Mouse (Mus musculus) neural tube, embryonic 14.5 days (tissue): ENCODE measurements around the gene Dhx35. TPM values are rescaled to one million over a fixed set of nuclear protein-coding genes. Genes with fewer than 3 reads are reported as not detected.

Experiments used
- ATAC-seq: fragments of 200-750 bp; cut with Nextera tagmentation; 2 replicates; pipeline ENCODE4 v1.8.0; 2017; ENCODE audit warnings: low read depth, mild to moderate bottlenecking, moderate TSS enrichment, moderate library complexity
- H3K27ac ChIP-seq: fragments of 300-500 bp; sonication (generic); 2 replicates; pipeline ENCODE4 v1.5.1; 2014; ENCODE audit warnings: low read depth, mild to moderate bottlenecking, control low read depth, low read length, moderate library complexity, mixed read lengths
- H3K27me3 ChIP-seq: fragments of 300-500 bp; sonication (generic); 2 replicates; pipeline ENCODE4 v1.6.1; 2014; ENCODE audit warnings: low read length; ENCODE audit not compliant: control insufficient read depth, insufficient read depth
- H3K36me3 ChIP-seq: fragments of 300-500 bp; sonication (generic); 2 replicates; pipeline ENCODE4 v1.6.1; 2014; ENCODE audit warnings: low read length, mixed read lengths; ENCODE audit not compliant: control insufficient read depth, insufficient read depth
- H3K4me1 ChIP-seq: fragments of 300-500 bp; sonication (generic); 2 replicates; pipeline ENCODE4 v1.6.1; 2014; ENCODE audit warnings: low read length; ENCODE audit not compliant: control insufficient read depth, insufficient read depth
- H3K4me2 ChIP-seq: fragments of 300-500 bp; sonication (generic); 2 replicates; pipeline ENCODE4 v1.6.1; 2014; ENCODE audit warnings: mild to moderate bottlenecking, low read depth, low read length, control low read depth
- H3K4me3 ChIP-seq: fragments of 300-500 bp; sonication (generic); 2 replicates; pipeline ENCODE4 v1.5.1; 2014; ENCODE audit warnings: low read depth, low read length, control low read depth, mixed read lengths
- H3K9ac ChIP-seq: fragments of 300-500 bp; sonication (generic); replicated peaks from 2 replicates; pipeline ENCODE4 v1.6.1; 2014; ENCODE audit warnings: low read depth, mild to moderate bottlenecking, control low read depth, low read length, mixed read lengths
- H3K9me3 ChIP-seq: fragments of 300-500 bp; sonication (generic); 2 replicates; pipeline ENCODE4 v1.6.1; 2016; ENCODE audit warnings: low read length; ENCODE audit not compliant: control insufficient read depth
- WGBS: fragments of 180-500 bp; shearing (Covaris S2); extraction: QIAGEN DNeasy Blood & Tissue Kit; methylation state at CpG from one replicate; pipeline ENCODE4 v1.1.7; 2014; 5-methylcytosine and 5-hydroxymethylcytosine counted together
- polyA plus RNA-seq: library from polyadenylated mRNA; unstranded; fragments of >200 nt; fragmentation: Nextera tagmentation; extraction: Ambion mirVana; gene quantifications from 2 replicates; pipeline ENCODE4 v1.2.1, GENCODE M21; 2014

Dhx35 gene
- polyA plus RNA-seq, 1 experiment from 2014 or later, result 14.5 TPM

DNA sequence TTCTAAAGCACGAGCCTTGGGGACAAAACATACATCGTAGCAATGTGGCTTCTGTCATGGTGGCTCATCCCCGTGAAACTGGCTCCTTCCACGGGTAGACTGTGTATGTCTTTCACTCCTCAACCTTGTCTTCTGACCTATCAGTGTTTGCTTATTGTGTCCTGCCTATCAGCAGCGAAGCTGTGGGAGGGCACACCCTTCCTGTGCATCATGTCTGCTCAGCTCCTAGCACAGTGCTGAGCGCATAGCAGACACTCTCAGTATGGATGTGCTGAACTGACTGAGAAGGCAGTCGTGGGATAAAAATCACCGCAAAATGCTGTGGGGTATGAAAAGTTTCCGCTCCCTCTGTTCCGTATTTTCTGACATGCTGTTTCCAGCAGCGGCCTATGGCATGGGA, 94.6 kb downstream of the Dhx35 start:
- no peak for ATAC-seq
- Histone ChIP-seq H3K4me3 (no peak overlapping the region), H3K4me2 (no peak overlapping the region), H3K9me3 (no peaks in the 10 kb centered on the region), H3K27me3 (no peaks in the 10 kb centered on the region), H3K27ac (no peak overlapping the region), H3K9ac (no peak overlapping the region), H3K4me1 (no peaks in the 10 kb centered on the region), H3K36me3 (no peaks in the 10 kb centered on the region)
- 68% methylated on average over 11 of the region's 11 CpGs for WGBS

GRCm38 (mm10) chr2:158891319-158891718, 96.7 kb downstream of the Dhx35 start:
- Histone ChIP-seq H3K27me3 (no peaks in the 10 kb centered on the region), H3K4me3 (no peak overlapping the region), H3K27ac (no peak overlapping the region), H3K9me3 (no peaks in the 10 kb centered on the region), H3K4me2 (no peak overlapping the region), H3K9ac (no peak overlapping the region), H3K36me3 (no peaks in the 10 kb centered on the region), H3K4me1 (no peaks in the 10 kb centered on the region)
- no peak for ATAC-seq
- WGBS, result 84% methylated on average over 4 of the region's 4 CpGs

DNA sequence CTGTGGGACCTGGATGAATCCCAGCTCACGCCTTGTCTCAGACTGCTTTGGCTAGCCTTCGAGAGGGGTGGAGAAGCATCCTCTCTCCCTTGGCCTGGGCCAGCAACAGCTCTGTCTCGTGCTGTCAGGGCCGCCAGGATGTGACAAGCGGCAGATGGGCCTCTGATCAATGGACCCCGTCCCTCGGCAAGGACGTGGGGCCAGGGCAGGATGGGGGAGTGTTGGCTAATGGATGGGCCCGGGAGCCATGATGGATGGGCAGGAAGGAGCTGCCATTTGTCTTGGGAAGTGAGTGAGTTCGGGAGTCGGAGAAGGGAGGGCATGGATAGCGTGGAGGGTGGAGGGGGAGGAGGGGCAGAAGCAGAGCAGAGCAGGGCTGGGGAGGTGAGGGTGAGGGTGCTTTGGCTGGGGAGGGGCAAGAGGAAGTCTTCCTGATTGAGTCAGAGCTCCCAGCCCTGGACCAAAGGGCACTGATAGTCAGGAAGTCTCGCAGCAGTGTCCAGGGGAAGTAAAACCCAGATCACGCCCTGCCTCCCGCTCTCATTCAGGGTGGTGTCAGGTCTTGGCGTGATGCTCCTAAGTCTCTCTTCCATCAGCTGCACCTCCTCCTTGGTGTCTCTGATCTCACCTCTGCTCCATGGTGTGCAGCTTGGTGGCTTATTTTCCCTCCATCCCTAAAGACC, 98.7 kb downstream of the Dhx35 start:
- Histone ChIP-seq H3K4me2 (no peak overlapping the region), H3K4me1 (peaks cover 2% of the 10 kb centered on the region; the same call in 1 of the 2 replicates), H3K36me3 (no peaks in the 10 kb centered on the region), H3K27ac (no peak overlapping the region), H3K9ac (no peak overlapping the region), H3K27me3 (no peaks in the 10 kb centered on the region), H3K4me3 (no peak overlapping the region), H3K9me3 (no peaks in the 10 kb centered on the region)
- 43% methylated on average over 16 of the region's 16 CpGs for WGBS
- ATAC-seq, result no peak

GRCm38 (mm10) chr2:158898469-158899196, 104.0 kb downstream of the Dhx35 start:
- Histone ChIP-seq H3K4me3 (no peak overlapping the region), H3K4me1 (peaks cover 10% of the 10 kb centered on the region), H3K36me3 (no peaks in the 10 kb centered on the region), H3K27me3 (no peaks in the 10 kb centered on the region), H3K9me3 (no peaks in the 10 kb centered on the region), H3K27ac (no peak overlapping the region), H3K9ac (no peak overlapping the region), H3K4me2 (no peak overlapping the region)
- WGBS, result 8% methylated on average over 13 of the region's 13 CpGs
- peak; percentile 60; the same call in 1 of the 2 replicates for ATAC-seq

Other genes with a start within 250 kb of the Dhx35 start
- gene Slc32a1, start 184.0 kb upstream of the Dhx35 start, polyA plus RNA-seq, result 9.2 and 10.7 TPM in 2 replicates
- 12.9 TPM in 2 replicates for gene Actr5, start 169.9 kb upstream of the Dhx35 start, polyA plus RNA-seq
- gene Ppp1r16b, start 129.4 kb upstream of the Dhx35 start, polyA plus RNA-seq, result 18.2 and 28.1 TPM in 2 replicates
- 4.0 and 6.9 TPM in 2 replicates for gene Fam83d, start 26.7 kb upstream of the Dhx35 start, polyA plus RNA-seq